Mouse (Mus musculus): ENCODE data around the gene Gm49450.

The Gm49450 gene

GRCm38 (mm10) chr15:98891907-98892606 is 61.3 kb downstream of the Gm49450 start:
- peak; percentile 59 for DNase-seq (ENCODE audit: low spot score)

- no peak for DNase-seq (ENCODE audit: low spot score)
Measured at GRCm38 (mm10) chr15:98891198-98891742, 62.1 kb downstream of the Gm49450 start.

- no peak for DNase-seq (ENCODE audit: low spot score)
Measured at GRCm38 (mm10) chr15:98887526-98887925, 65.8 kb downstream of the Gm49450 start.

DNA sequence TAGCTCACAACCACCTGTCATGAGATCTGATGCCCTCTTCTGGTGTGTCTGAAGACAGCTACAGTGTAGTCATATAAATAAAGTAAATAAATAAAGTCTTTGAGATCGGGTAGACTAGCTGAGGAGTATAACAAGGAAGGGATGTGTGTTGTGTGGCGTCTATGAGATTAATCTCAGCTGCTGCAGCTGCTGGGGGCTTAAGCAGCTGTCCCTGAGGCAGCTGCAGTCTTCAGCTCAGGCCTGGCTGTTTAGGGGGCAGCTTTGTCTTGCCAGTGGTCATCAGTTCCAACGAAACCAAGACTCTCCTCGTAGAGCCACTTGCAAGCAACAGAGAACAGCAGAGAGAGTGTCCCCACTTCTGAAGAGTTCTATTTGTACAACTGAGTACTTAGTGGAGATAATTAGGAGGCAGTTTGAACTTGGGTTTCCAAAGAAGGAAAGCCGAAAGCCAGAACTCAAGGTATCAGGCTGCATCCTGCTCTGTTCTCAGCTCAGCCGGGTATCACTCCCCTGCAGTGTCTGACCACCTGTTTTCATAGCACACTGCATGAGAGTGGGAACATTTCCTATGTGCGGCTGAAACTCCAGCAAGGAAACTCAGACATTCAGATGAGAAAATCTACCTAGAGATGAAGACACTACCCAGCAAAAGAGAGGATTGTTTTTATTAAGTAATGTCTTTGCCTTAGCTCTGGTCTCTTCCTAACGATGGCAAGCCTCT is 66.5 kb downstream of the Gm49450 start:
- DNase-seq (ENCODE audit: low spot score) = no peak

GRCm38 (mm10) chr15:98884106-98884505 is 69.2 kb downstream of the Gm49450 start:
- no peak for DNase-seq (ENCODE audit: low spot score)

GRCm38 (mm10) chr15:98883661-98884060 is 69.7 kb downstream of the Gm49450 start:
- DNase-seq (ENCODE audit: low spot score) = no peak
